Mouse (Mus musculus) frontal cortex, adult (tissue): ENCODE measurements around the gene Gm49380.

Experiments used
- ATAC-seq: cut with Nextera tagmentation; 2 replicates; pipeline ENCODE4 v1.9.2; 2017; ENCODE audit warnings: mild to moderate bottlenecking, moderate library complexity, mixed read lengths; ENCODE audit not compliant: low TSS enrichment

Gm49380 gene

DNA sequence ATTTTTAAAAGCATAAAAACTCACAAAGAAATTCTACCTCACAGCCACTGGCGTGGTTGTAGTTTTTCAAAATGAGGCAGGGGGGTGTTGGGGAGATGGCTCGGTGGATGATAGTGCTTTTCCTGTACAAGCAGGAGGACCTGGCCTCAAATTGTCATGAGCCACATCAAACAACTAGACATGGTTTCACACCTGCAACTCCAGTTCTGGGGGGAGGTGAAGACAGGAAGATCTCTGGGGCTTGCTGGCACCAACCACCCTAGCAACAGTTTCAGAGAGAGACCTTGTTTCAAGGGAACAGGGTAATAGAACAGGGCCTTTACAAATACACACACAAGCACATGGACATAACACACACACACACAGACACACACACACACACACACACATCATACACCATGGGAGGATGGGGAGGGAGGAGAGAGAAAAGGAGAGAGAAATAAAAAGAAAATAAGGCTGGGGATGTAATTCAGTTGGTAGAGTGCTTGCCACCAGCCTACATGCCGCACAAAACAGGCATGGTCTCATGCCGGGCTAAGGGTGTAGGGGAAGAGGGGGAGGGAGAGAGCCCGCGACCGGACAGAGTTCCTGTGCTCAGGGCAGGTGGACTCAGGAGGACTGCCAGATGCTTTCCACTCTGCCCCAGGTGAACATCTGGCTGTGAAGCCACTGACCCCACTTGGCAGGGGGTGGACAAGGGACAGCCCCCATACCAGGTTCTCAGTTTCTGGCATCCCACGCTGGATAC is 91.0 kb downstream of the Gm49380 start:
- ATAC-seq = no peak

DNA sequence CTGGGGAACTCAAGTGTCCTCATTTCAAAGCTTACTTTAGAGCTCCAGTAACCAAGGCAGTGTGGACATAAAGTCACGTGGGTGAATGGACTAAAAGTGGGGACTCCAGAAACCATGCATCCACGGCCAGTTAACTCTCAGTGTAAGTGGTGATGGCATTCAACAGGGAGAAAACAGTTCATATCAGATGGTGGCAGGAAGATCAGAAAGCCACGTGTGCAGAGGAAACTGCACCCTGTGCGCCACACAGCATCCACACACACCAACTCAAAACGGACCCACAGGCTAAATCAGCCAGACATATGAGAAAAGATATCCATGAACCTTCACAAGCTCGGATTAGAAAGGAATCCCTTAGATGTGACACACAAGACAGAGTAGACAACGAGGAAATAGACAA is 93.3 kb downstream of the Gm49380 start:
- no peak for ATAC-seq

DNA sequence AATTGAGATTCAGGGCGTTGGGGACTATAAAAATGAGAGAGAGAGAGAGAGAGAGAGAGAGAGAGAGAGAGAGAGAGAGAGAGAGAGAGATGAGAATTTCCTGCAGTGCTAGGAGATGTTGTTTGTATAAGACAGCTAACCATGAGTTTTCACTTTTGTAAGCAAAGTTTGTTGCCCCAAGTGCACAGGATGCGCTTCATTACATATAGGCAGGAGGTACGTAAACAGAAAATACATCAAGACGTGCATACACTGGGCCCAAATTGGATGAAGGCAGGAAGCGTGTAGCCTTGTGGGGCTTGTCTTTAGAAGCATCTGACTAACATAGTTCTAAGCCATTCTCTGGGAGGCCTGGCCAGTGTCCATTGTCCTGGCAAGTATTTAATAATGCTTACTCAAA is 95.5 kb downstream of the Gm49380 start:
- no peak for ATAC-seq
